ENCODE assay signal across 9 mouse cellular contexts in the genomic region with DNA sequence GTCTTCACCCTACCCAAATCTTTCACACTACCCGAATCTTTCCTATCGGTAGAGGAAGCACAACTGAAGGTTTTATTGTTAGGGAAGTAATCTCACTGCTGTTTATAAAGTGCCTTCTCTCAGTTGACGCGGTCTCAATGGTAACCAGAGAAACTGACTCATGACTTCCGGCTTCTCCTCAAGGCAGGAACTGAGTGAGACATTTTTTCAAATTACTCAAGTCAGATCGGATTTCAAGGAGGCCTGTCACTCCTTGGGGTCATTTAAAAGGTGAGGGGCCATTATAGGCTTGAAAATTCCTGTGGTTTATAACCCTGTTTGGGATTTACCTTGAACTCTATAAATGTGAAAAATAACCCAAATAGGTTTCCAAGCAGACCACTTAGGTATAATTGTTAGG.
DNase-seq lines count a peak whose midpoint lies in the region; ATAC-seq and TF ChIP-seq lines count a peak whose summit lies in the region.
"Had no signal": no experiment of that assay in that cellular context is flagged by ENCODE, and none has a peak within 500 bp of the region (broad histone marks: within the 10 kb centered on the region; RNA-seq: fewer than 3 reads in every experiment).

No protein-coding gene starts in this region.

- no peak for DNase-seq in kidney, adult 18-20 months
- peak; percentile 56 for DNase-seq in R1 (ENCODE audit: low read depth, low spot score)
- peak; percentile 61 to 71 for DNase-seq in natural killer cell, adult 2 months (ENCODE audit: low spot score in 2 of 2)
- DNase-seq in yolk sac, embryonic 10.5 days (ENCODE audit: low spot score) = no peak

- no peak for TF ChIP-seq CTCF in intestine, postnatal 0 days (IDR thresholded peaks at IDR 0.05; ENCODE audit: low read depth)

- no peak overlapping the region for H3K9ac ChIP-seq in kidney, embryonic 15.5 days
- no peak overlapping the region for H3K9ac ChIP-seq in intestine, postnatal 0 days (ENCODE audit: low read depth, low read length)
- no peak overlapping the region for H3K9ac ChIP-seq in forebrain, embryonic 15.5 days (replicated peaks)
- no peak overlapping the region for H3K9ac ChIP-seq in forebrain, embryonic 12.5 days
- H3K9ac ChIP-seq: forebrain, embryonic 13.5 days had no signal

- H3K27me3 ChIP-seq in kidney, embryonic 15.5 days = no peaks in the 10 kb centered on the region
- H3K27me3 ChIP-seq in intestine, postnatal 0 days (replicated peaks; ENCODE audit: control insufficient read depth, insufficient read depth, low read length) = no peaks in the 10 kb centered on the region
- no peaks in the 10 kb centered on the region for H3K27me3 ChIP-seq in forebrain, embryonic 15.5 days
- no peaks in the 10 kb centered on the region for H3K27me3 ChIP-seq in forebrain, embryonic 12.5 days
- H3K27me3 ChIP-seq: forebrain, embryonic 13.5 days had no signal

- H3K4me2 ChIP-seq in kidney, embryonic 15.5 days = 0 out of 2 replicates have a peak overlapping the region, but pooled peaks have one; percentile 3
- H3K4me2 ChIP-seq in intestine, postnatal 0 days (replicated peaks; ENCODE audit: low read depth) = peak overlapping the region; percentile 47
- H3K4me2 ChIP-seq in forebrain, embryonic 15.5 days (replicated peaks) = no peak overlapping the region
- no peak overlapping the region for H3K4me2 ChIP-seq in forebrain, embryonic 12.5 days
- H3K4me2 ChIP-seq: forebrain, embryonic 13.5 days had no signal

- H3K4me3 ChIP-seq in kidney, embryonic 15.5 days (replicated peaks) = no peak overlapping the region
- no peak overlapping the region for H3K4me3 ChIP-seq in intestine, postnatal 0 days (ENCODE audit: low read depth, low read length)
- H3K4me3 ChIP-seq in forebrain, embryonic 15.5 days = no peak overlapping the region
- no peak overlapping the region for H3K4me3 ChIP-seq in forebrain, embryonic 12.5 days (replicated peaks)
- H3K4me3 ChIP-seq: forebrain, embryonic 13.5 days had no signal

- ATAC-seq in kidney, embryonic 15.5 days (replicated peaks; ENCODE audit: low FRiP score) = peak; percentile 61; the same call in 1 of the 2 replicates
- peak; percentile 73 for ATAC-seq in intestine, postnatal 0 days
- ATAC-seq in forebrain, embryonic 15.5 days (replicated peaks) = no peak
- ATAC-seq in forebrain, embryonic 12.5 days (ENCODE audit: low FRiP score) = no peak
- ATAC-seq: forebrain, embryonic 13.5 days had no signal

- WGBS in kidney, embryonic 15.5 days = 5% methylated on average over 6 of the region's 6 CpGs
- WGBS in intestine, postnatal 0 days = 9% methylated on average over 6 of the region's 6 CpGs
- 59% methylated on average over 6 of the region's 6 CpGs for WGBS in forebrain, embryonic 15.5 days
- 58% methylated on average over 6 of the region's 6 CpGs for WGBS in forebrain, embryonic 12.5 days

- H3K4me1 ChIP-seq in kidney, embryonic 15.5 days = peaks cover 20% of the 10 kb centered on the region
- 0 out of 2 replicates have a peak, but pooled peaks cover 7% of the 10 kb centered on the region for H3K4me1 ChIP-seq in intestine, postnatal 0 days (replicated peaks; ENCODE audit: control insufficient read depth, insufficient read depth, low read length)
- peaks cover 5% of the 10 kb centered on the region for H3K4me1 ChIP-seq in forebrain, embryonic 15.5 days
- H3K4me1 ChIP-seq in forebrain, embryonic 12.5 days = peaks cover 5% of the 10 kb centered on the region

- no peaks in the 10 kb centered on the region for H3K36me3 ChIP-seq in kidney, embryonic 15.5 days
- no peaks in the 10 kb centered on the region for H3K36me3 ChIP-seq in intestine, postnatal 0 days (ENCODE audit: control insufficient read depth, insufficient read depth)
- H3K36me3 ChIP-seq in forebrain, embryonic 15.5 days = no peaks in the 10 kb centered on the region
- H3K36me3 ChIP-seq in forebrain, embryonic 12.5 days (replicated peaks) = no peaks in the 10 kb centered on the region

- peak overlapping the region; percentile 19; the same call in 1 of the 2 replicates for H3K27ac ChIP-seq in kidney, embryonic 15.5 days
- H3K27ac ChIP-seq in intestine, postnatal 0 days (ENCODE audit: low read depth, low read length) = no peak overlapping the region
- H3K27ac ChIP-seq in forebrain, embryonic 15.5 days (replicated peaks) = no peak overlapping the region
- H3K27ac ChIP-seq in forebrain, embryonic 12.5 days = no peak overlapping the region
- H3K27ac ChIP-seq: forebrain, embryonic 13.5 days had no signal

- no peaks in the 10 kb centered on the region for H3K9me3 ChIP-seq in kidney, embryonic 15.5 days (replicated peaks)
- H3K9me3 ChIP-seq in intestine, postnatal 0 days (ENCODE audit: control insufficient read depth) = no peaks in the 10 kb centered on the region
- no peaks in the 10 kb centered on the region for H3K9me3 ChIP-seq in forebrain, embryonic 15.5 days
- H3K9me3 ChIP-seq in forebrain, embryonic 12.5 days = no peaks in the 10 kb centered on the region
- H3K9me3 ChIP-seq: forebrain, embryonic 13.5 days had no signal

Comparison
In these comparisons a context has a peak if more than half of its experiments do, and no peak if none do; other contexts are left out.
1. ATAC-seq: peak in kidney, embryonic 15.5 days (single experiment) and intestine, postnatal 0 days (single experiment); none in forebrain, embryonic 15.5 days (single experiment) and forebrain, embryonic 12.5 days (single experiment).
2. H3K4me2 ChIP-seq: peak in kidney, embryonic 15.5 days (single experiment) and intestine, postnatal 0 days (single experiment); none in forebrain, embryonic 15.5 days (single experiment) and forebrain, embryonic 12.5 days (single experiment).
3. DNase-seq: peak in R1 (single experiment) and natural killer cell, adult 2 months (2 of 2); none in kidney, adult 18-20 months (single experiment) and yolk sac, embryonic 10.5 days (single experiment).